Mouse (Mus musculus) heart, postnatal 14 days (tissue): ENCODE measurements around the gene Mup7. TPM values are rescaled to one million over a fixed set of nuclear protein-coding genes. Genes with fewer than 3 reads are reported as not detected.
"Not testable (repeated sequence)": the region's sequence is repeated elsewhere in the genome, so short reads cannot be mapped to it uniquely, and the experiment has no call there.

Experiments
- DNase-seq, 2 experiments: peaks; one replicate each; pipeline ENCODE4 v3.0.0; 2021 to 2022
- intact Hi-C: fragments of 180-260 bp; cut with DNase I; formaldehyde crosslinking; loops from one replicate; pipeline ENCODE4 v1.15.1; 2025
- long read RNA-seq, 2 experiments: library from polyadenylated mRNA; stranded (forward); transcript quantifications; one replicate each; pipeline ENCODE4 v2.0.0; 2021
- total RNA-seq, 2 experiments: library from RNA; stranded (reverse); gene quantifications; 2 replicates each; pipeline ENCODE4 v1.2.3; 2021

The Mup7 gene
- not detected for total RNA-seq
- long read RNA-seq, experiment 1 = 0 reads
- long read RNA-seq, experiment 2 = 0 reads

- DNase-seq = not testable (repeated sequence)
Observed at GRCm38 (mm10) chr4:60070375-60070774, at the start of gene Mup7. Gene Mup7, minus strand, starts transcription at chr4:60070475.

GRCm38 (mm10) chr4:60079865-60080264 lies 9.6 kb upstream of the Mup7 start:
- intact Hi-C loops = not testable (repeated sequence)

More at GRCm38 (mm10) chr4:60070375-60070774, at the start of gene Mup7:
- intact Hi-C loops = not testable (repeated sequence)

GRCm38 (mm10) chr4:60029334-60030111 lies 40.8 kb downstream of the Mup7 start:
- intact Hi-C loops, DNase-seq: not testable (repeated sequence)

More at GRCm38 (mm10) chr4:60079865-60080264, 9.6 kb upstream of the Mup7 start:
- DNase-seq = not testable (repeated sequence)

- DNase-seq, intact Hi-C loops: not testable (repeated sequence)
Observed at GRCm38 (mm10) chr4:60020141-60020540, 50.1 kb downstream of the Mup7 start.

Other genes with a start within 250 kb of the Mup7 start
- gene Slc46a2, start 155.4 kb downstream of the Mup7 start, total RNA-seq = under 1 TPM; 0.12 to 0.93 TPM
- gene Mup4, start 109.8 kb downstream of the Mup7 start, total RNA-seq = not detected
- not detected for gene Mup6, start 106.2 kb downstream of the Mup7 start, total RNA-seq
- not detected for gene Mup2, start 83.8 kb upstream of the Mup7 start, total RNA-seq
- gene Mup8, start 152.1 kb upstream of the Mup7 start, total RNA-seq = not detected